Mouse (Mus musculus) heart, embryonic 16.5 days (tissue): Measurements from ENCODE around the gene Hist1h4b. TPM values are rescaled to one million over a fixed set of nuclear protein-coding genes. Genes with fewer than 3 reads are reported as not detected.
"Not testable (repeated sequence)": the region's sequence is repeated elsewhere in the genome, so short reads cannot be mapped to it uniquely, and the experiment has no call there.

Experiments used
- ATAC-seq: fragments of 200-750 bp; cut with Nextera tagmentation; replicated peaks from 2 replicates; pipeline ENCODE4 v1.8.0; 2017; ENCODE audit warnings: moderate number of reproducible peaks; ENCODE audit not compliant: insufficient read depth, low FRiP score; ENCODE audit errors: extremely low read depth
- H3K27ac ChIP-seq: fragments of 300-500 bp; sonication (generic); 2 replicates; pipeline ENCODE4 v1.5.1; 2014; ENCODE audit warnings: mild to moderate bottlenecking, low read length, control low read depth, moderate library complexity
- H3K27me3 ChIP-seq: fragments of 300-500 bp; sonication (generic); 2 replicates; pipeline ENCODE4 v1.6.1; 2014; ENCODE audit warnings: low read length, mixed read lengths; ENCODE audit not compliant: control insufficient read depth, insufficient read depth
- H3K36me3 ChIP-seq: fragments of 300-500 bp; sonication (generic); 2 replicates; pipeline ENCODE4 v1.6.1; 2014; ENCODE audit not compliant: control insufficient read depth, insufficient read depth
- H3K4me1 ChIP-seq: fragments of 300-500 bp; sonication (generic); 2 replicates; pipeline ENCODE4 v1.6.1; 2014; ENCODE audit warnings: low read length, mixed read lengths; ENCODE audit not compliant: control insufficient read depth, insufficient read depth
- H3K4me2 ChIP-seq: fragments of 300-500 bp; sonication (generic); 2 replicates; pipeline ENCODE4 v1.6.1; 2014; ENCODE audit warnings: low read depth, mild to moderate bottlenecking, control low read depth, low read length
- H3K4me3 ChIP-seq: fragments of 300-500 bp; sonication (generic); 2 replicates; pipeline ENCODE4 v1.5.1; 2014; ENCODE audit warnings: mild to moderate bottlenecking, control low read depth, low read length
- H3K9ac ChIP-seq: fragments of 300-500 bp; sonication (generic); 2 replicates; pipeline ENCODE4 v1.6.1; 2014; ENCODE audit warnings: low read length, control low read depth
- H3K9me3 ChIP-seq: fragments of 300-500 bp; sonication (generic); replicated peaks from 2 replicates; pipeline ENCODE4 v1.6.1; 2016; ENCODE audit warnings: low read length; ENCODE audit not compliant: control insufficient read depth
- WGBS: fragments of 180-500 bp; shearing (Covaris S2); extraction: QIAGEN DNeasy Blood & Tissue Kit; methylation state at CpG from one replicate; pipeline ENCODE4 v1.1.7; 2014; 5-methylcytosine and 5-hydroxymethylcytosine counted together
- polyA plus RNA-seq: library from polyadenylated mRNA; unstranded; fragments of >200 nt; fragmentation: Nextera tagmentation; extraction: Ambion mirVana; gene quantifications from 2 replicates; pipeline ENCODE4 v1.2.1, GENCODE M21; 2015

Hist1h4b gene
- polyA plus RNA-seq, 1 experiment from 2014 or later: 1.5 TPM

GRCm38 (mm10) chr13:23765172-23765513, 8.3 kb downstream of the Hist1h4b start:
- Histone ChIP-seq H3K27ac (no peak overlapping the region), H3K4me1 (peaks cover 18% of the 10 kb centered on the region), H3K4me2 (no peak overlapping the region), H3K27me3 (no peaks in the 10 kb centered on the region), H3K36me3 (no peaks in the 10 kb centered on the region), H3K4me3 (no peak overlapping the region), H3K9ac (no peak overlapping the region), H3K9me3 (no peaks in the 10 kb centered on the region)
- 64% methylated on average over 1 of the region's 1 CpGs for WGBS
- no peak for ATAC-seq

- Histone ChIP-seq H3K27me3 (no peaks in the 10 kb centered on the region), H3K9ac (no peak overlapping the region), H3K4me1 (peaks cover 14% of the 10 kb centered on the region), H3K27ac (no peak overlapping the region), H3K4me3 (no peak overlapping the region), H3K36me3 (no peaks in the 10 kb centered on the region), H3K9me3 (no peaks in the 10 kb centered on the region), H3K4me2 (no peak overlapping the region)
- ATAC-seq: no peak
Measured at GRCm38 (mm10) chr13:23766772-23767171, 10.0 kb downstream of the Hist1h4b start.

GRCm38 (mm10) chr13:23768834-23769397, 12.1 kb downstream of the Hist1h4b start:
- WGBS: 36% methylated on average over 5 of the region's 5 CpGs
- no peaks in the 10 kb centered on the region for H3K27me3 ChIP-seq
- no peak for ATAC-seq

GRCm38 (mm10) chr13:23769613-23770012, 12.8 kb downstream of the Hist1h4b start, which contains the start of gene Trim38:
Trim38 (plus strand) TSS chr13:23769913.
- not testable (repeated sequence) for ATAC-seq, H3K9me3 ChIP-seq, H3K27me3 ChIP-seq, H3K9ac ChIP-seq, H3K4me2 ChIP-seq, H3K4me3 ChIP-seq, H3K27ac ChIP-seq, H3K36me3 ChIP-seq
- peaks cover 11% of the 10 kb centered on the region; the same call in 1 of the 2 replicates for H3K4me1 ChIP-seq
- 79% methylated on average over 2 of the region's 2 CpGs for WGBS

More at GRCm38 (mm10) chr13:23768834-23769397, 12.1 kb downstream of the Hist1h4b start:
- Histone ChIP-seq H3K4me2 (no peak overlapping the region), H3K4me1 (peaks cover 17% of the 10 kb centered on the region), H3K9ac (no peak overlapping the region), H3K27ac (no peak overlapping the region), H3K9me3 (no peaks in the 10 kb centered on the region), H3K4me3 (no peak overlapping the region), H3K36me3 (no peaks in the 10 kb centered on the region)

DNA sequence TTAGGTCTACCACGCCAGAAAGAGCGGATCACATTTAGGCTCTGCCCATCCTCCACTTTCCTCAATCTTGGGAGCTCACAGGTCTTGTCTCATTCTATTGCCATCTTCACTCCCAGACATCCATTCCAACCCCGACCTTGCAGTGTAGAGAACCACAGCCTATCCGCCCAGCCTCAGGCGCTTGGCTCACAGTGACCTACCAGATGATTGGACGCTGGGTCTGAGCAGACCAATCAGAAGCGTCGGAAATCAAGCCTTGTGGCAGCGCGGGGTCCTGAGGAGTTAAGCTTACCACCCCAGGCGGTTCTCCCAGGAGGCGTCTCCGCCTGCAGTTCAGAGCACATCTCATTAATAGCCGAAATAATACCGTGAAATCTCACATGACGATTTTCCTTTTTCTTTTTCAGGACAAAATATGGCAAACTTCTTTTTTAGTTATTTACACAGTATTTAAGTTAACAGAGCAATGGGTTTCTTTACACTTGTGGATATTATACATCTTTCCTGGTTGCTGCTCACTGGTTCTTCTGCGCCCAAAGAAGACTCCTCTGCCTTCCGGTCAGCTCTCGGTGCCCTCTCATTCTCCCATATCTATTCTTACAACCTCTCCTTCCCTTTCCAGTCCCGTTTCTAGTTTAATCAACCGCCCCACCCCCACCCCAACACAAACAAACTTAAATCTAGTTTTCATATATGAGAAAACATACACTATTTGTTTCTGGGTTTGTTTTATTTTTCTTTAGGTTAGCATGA, 15.9 kb downstream of the Hist1h4b start:
- WGBS: 18% methylated on average over 21 of the region's 21 CpGs
- Histone ChIP-seq H3K9me3 (no peaks in the 10 kb centered on the region), H3K36me3 (no peaks in the 10 kb centered on the region), H3K27me3 (no peaks in the 10 kb centered on the region), H3K4me3 (peak overlapping the region; percentile 36), H3K9ac (peak overlapping the region; percentile 46), H3K4me2 (peak overlapping the region; percentile 61), H3K27ac (no peak overlapping the region), H3K4me1 (peaks cover 11% of the 10 kb centered on the region; the same call in 1 of the 2 replicates)
- peak; percentile 89 for ATAC-seq

DNA sequence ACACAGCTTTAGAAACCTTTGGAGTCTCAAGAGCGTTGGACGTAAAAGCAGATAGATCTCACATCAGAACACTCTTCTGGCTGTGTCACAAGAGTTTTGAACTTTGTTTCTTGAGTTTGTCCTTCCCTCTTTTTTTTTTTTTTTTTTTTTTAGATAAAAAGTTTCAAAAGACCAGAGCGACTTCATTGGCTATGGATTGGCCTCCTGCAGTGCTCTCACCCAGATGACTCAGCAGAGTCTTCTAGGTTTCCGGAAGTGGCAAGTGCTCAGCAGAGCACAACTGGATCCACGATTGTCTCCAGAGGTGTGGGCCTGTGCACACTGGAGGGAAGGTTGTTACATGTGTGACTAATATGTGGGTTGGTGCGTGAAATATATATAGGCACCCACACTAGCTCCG, 21.5 kb downstream of the Hist1h4b start:
- no peak overlapping the region for H3K4me3 ChIP-seq
- no peak overlapping the region for H3K27ac ChIP-seq
- WGBS: 92% methylated on average over 7 of the region's 7 CpGs
- H3K4me1 ChIP-seq: no peaks in the 10 kb centered on the region
- no peak overlapping the region for H3K9ac ChIP-seq
- no peaks in the 10 kb centered on the region for H3K36me3 ChIP-seq
- H3K9me3 ChIP-seq: no peaks in the 10 kb centered on the region
- no peak for ATAC-seq
- H3K4me2 ChIP-seq: no peak overlapping the region
- no peaks in the 10 kb centered on the region for H3K27me3 ChIP-seq

- H3K4me1 ChIP-seq: no peaks in the 10 kb centered on the region
- ATAC-seq: no peak
- H3K9me3 ChIP-seq: no peaks in the 10 kb centered on the region
- H3K36me3 ChIP-seq: no peaks in the 10 kb centered on the region
- H3K27me3 ChIP-seq: no peaks in the 10 kb centered on the region
- H3K27ac ChIP-seq: no peak overlapping the region
- H3K9ac ChIP-seq: no peak overlapping the region
- H3K4me2 ChIP-seq: no peak overlapping the region
- WGBS: 61% methylated on average over 4 of the region's 4 CpGs
- no peak overlapping the region for H3K4me3 ChIP-seq
Measured at GRCm38 (mm10) chr13:23779025-23779424, 22.2 kb downstream of the Hist1h4b start.

GRCm38 (mm10) chr13:23792520-23792919, 35.7 kb downstream of the Hist1h4b start:
- WGBS: 40% methylated on average over 2 of the region's 2 CpGs
- H3K4me1 ChIP-seq: no peaks in the 10 kb centered on the region
- H3K4me3 ChIP-seq: no peak overlapping the region
- no peaks in the 10 kb centered on the region for H3K9me3 ChIP-seq
- H3K4me2 ChIP-seq: no peak overlapping the region
- no peaks in the 10 kb centered on the region for H3K27me3 ChIP-seq
- ATAC-seq: no peak
- H3K27ac ChIP-seq: no peak overlapping the region
- H3K9ac ChIP-seq: no peak overlapping the region
- no peaks in the 10 kb centered on the region for H3K36me3 ChIP-seq

DNA sequence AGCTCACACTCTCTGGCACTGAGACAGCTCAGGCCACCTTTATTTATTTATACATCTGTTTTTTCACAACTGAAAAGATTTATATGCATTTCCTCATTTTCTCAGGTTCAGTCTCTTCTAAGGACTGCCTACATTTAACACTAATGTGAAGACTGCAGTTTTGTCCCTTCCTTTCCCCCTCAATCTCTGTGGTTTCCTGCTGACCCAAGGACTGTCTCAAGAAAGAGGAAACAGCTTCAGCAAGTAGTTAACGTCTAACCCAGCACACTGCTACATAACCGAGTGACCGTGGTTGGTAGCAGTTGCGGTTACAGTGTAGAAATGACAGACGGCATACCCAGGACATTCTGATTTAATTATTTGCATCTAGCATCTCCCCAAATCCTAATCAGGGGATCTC, 42.6 kb downstream of the Hist1h4b start:
- no peak for ATAC-seq
- Histone ChIP-seq H3K9me3 (no peaks in the 10 kb centered on the region), H3K4me3 (no peak overlapping the region), H3K36me3 (no peaks in the 10 kb centered on the region), H3K4me1 (no peaks in the 10 kb centered on the region), H3K9ac (no peak overlapping the region), H3K4me2 (no peak overlapping the region), H3K27ac (no peak overlapping the region), H3K27me3 (no peaks in the 10 kb centered on the region)
- WGBS: 71% methylated on average over 5 of the region's 5 CpGs
